Mouse (Mus musculus) midbrain, embryonic 14.5 days (tissue): ENCODE results near the gene Usf1. TPM values are rescaled to one million over a fixed set of nuclear protein-coding genes. Genes with fewer than 3 reads are reported as not detected.

Experiments
- ATAC-seq: fragments of 200-750 bp; cut with Nextera tagmentation; 2 replicates; pipeline ENCODE4 v1.8.0; 2017; ENCODE audit warnings: moderate number of reproducible peaks, moderate library complexity; ENCODE audit not compliant: low FRiP score, low TSS enrichment
- DNase-seq: peaks from one replicate; pipeline ENCODE4 v3.0.0-alpha.2; 2015
- H3K27ac ChIP-seq: fragments of 300-500 bp; sonication (generic); replicated peaks from 2 replicates; pipeline ENCODE4 v1.5.1; 2014; ENCODE audit warnings: mild to moderate bottlenecking, low read depth, low read length, moderate library complexity
- H3K27me3 ChIP-seq: fragments of 300-500 bp; sonication (generic); 2 replicates; pipeline ENCODE4 v1.6.1; 2014; ENCODE audit warnings: low read length, control low read depth, mixed read lengths; ENCODE audit not compliant: control insufficient read depth, insufficient read depth
- H3K36me3 ChIP-seq: fragments of 300-500 bp; sonication (generic); 2 replicates; pipeline ENCODE4 v1.6.1; 2014; ENCODE audit warnings: low read length, control low read depth; ENCODE audit not compliant: control insufficient read depth, insufficient read depth
- H3K4me1 ChIP-seq: fragments of 300-500 bp; sonication (generic); 2 replicates; pipeline ENCODE4 v1.6.1; 2014; ENCODE audit warnings: mild to moderate bottlenecking, antibody characterized with exemption, low read length, control low read depth; ENCODE audit not compliant: control insufficient read depth, insufficient read depth
- H3K4me2 ChIP-seq: fragments of 300-500 bp; sonication (generic); 2 replicates; pipeline ENCODE4 v1.6.1; 2014; ENCODE audit warnings: mild to moderate bottlenecking, low read length, moderate library complexity
- H3K4me3 ChIP-seq: fragments of 300-500 bp; sonication (generic); replicated peaks from 2 replicates; pipeline ENCODE4 v1.5.1; 2014; ENCODE audit warnings: low read depth, low read length
- H3K9ac ChIP-seq: fragments of 300-500 bp; sonication (generic); replicated peaks from 2 replicates; pipeline ENCODE4 v1.6.1; 2014; ENCODE audit warnings: mild to moderate bottlenecking, low read length, moderate library complexity
- H3K9me3 ChIP-seq: fragments of 300-500 bp; sonication (generic); 2 replicates; pipeline ENCODE4 v1.6.1; 2016; ENCODE audit warnings: low read length, control low read depth, mixed read lengths; ENCODE audit not compliant: control insufficient read depth
- WGBS: fragments of 180-500 bp; shearing (Covaris S2); extraction: QIAGEN DNeasy Blood & Tissue Kit; methylation state at CpG from one replicate; pipeline ENCODE4 v1.1.7; 2014; 5-methylcytosine and 5-hydroxymethylcytosine counted together
- polyA plus RNA-seq: library from polyadenylated mRNA; unstranded; fragments of >200 nt; fragmentation: Nextera tagmentation; extraction: Ambion mirVana; gene quantifications from 2 replicates; pipeline ENCODE4 v1.2.1, GENCODE M21; 2014

Usf1 gene
- 207 and 236 TPM in 2 replicates for polyA plus RNA-seq

GRCm38 (mm10) chr1:171410947-171411484 lies at the start of gene Usf1:
Usf1 (plus strand) TSS chr1:171411313.
- DNase-seq (peak; percentile 98), ATAC-seq (peak; percentile 97)
- no peaks in the 10 kb centered on the region for H3K27me3 ChIP-seq
- H3K4me1 ChIP-seq = peaks cover 16% of the 10 kb centered on the region
- under 1% methylated on average over 36 of the region's 36 CpGs for WGBS
- peak within 1 kb of the TSS; percentile 95 for H3K27ac ChIP-seq
- H3K9ac ChIP-seq = peak within 1 kb of the TSS; percentile 98
- H3K4me2 ChIP-seq = peak within 1 kb of the TSS; percentile 52
- H3K9me3 ChIP-seq = no peaks in the 10 kb centered on the region
- H3K4me3 ChIP-seq = peak within 1 kb of the TSS; percentile 99
- H3K36me3 ChIP-seq = peaks cover 15% of the 10 kb centered on the region

GRCm38 (mm10) chr1:171365934-171366333 lies 45.2 kb upstream of the Usf1 start:
- WGBS = 68% methylated on average over 7 of the region's 7 CpGs
- Histone ChIP-seq H3K36me3 (no peaks in the 10 kb centered on the region), H3K9me3 (no peaks in the 10 kb centered on the region), H3K27ac (no peak overlapping the region), H3K27me3 (no peaks in the 10 kb centered on the region), H3K4me1 (peaks cover 6% of the 10 kb centered on the region), H3K4me3 (no peak overlapping the region), H3K4me2 (no peak overlapping the region), H3K9ac (no peak overlapping the region)
- DNase-seq (no peak), ATAC-seq (no peak)

DNA sequence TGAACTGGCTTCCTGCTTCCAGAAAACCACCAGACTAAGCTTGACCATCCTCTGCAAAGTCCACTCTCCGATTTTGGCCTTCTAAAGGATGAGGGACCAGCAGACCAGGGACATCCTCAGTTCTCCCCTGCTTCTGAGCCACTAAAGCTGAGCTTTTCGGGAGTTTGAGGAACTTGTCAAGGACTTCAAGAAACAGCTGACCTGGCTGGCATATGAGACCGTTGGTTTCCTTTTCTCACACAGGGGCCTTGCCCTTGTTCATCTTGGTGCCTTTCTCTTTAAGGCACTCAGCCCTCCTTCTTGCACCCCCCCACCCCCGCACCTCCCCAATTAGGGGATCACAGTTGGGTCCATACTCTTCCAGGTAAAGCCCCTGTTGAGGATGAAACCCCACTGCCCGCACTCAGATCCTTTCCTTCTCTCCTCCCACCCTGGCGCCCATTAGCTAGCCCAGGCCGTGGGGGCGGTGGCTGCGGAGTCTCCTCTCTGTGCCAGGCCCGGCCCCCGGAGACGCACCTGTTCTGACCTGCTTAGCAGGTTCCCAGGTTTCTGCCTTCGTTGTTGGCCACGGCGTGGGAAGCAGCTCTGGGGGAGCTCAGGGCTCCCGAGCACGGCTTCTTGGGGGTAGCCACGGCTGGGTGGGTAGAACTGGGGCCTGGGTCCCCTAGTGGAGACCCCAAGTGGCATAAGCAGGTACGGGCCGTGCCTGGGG lies 41.1 kb upstream of the Usf1 start, which contains the start of gene Nectin4:
Gene Nectin4, plus strand, starts transcription at position 255 of the 712 bp plus-strand sequence.
- 45% methylated on average over 20 of the region's 20 CpGs for WGBS
- H3K4me2 ChIP-seq = no peak within 1 kb of the TSS

DNA sequence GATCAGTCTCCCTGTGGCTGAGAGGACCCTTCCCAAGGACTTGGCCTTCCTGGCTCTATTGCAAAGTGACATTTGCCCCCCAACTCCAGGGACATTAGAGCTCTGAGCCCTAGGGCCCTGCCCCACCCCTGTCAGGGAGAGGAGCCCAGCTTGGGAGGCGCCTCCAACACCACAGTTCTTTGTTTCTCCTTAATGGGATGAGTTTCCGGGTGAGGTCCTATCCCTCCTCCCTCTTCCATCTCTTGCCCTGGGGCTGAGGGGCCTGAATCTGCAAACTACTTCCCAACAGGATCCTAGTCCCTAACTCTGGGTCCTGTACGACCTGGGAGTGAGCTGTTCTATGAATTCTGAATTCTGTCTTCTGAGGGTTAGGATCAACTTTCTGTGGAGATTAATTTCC lies 38.2 kb upstream of the Usf1 start:
- DNase-seq = no peak
- WGBS = 52% methylated on average over 3 of the region's 3 CpGs
- Histone ChIP-seq H3K27ac (no peak overlapping the region), H3K36me3 (no peaks in the 10 kb centered on the region), H3K4me3 (no peak overlapping the region), H3K9me3 (no peaks in the 10 kb centered on the region), H3K9ac (no peak overlapping the region), H3K4me2 (no peak overlapping the region), H3K27me3 (no peaks in the 10 kb centered on the region), H3K4me1 (no peaks in the 10 kb centered on the region)
- ATAC-seq = no peak

More for the DNA sequence above, 41.1 kb upstream of the Usf1 start, which contains the start of gene Nectin4:
- H3K36me3 ChIP-seq = no peaks in the 10 kb centered on the region
- no peaks in the 10 kb centered on the region for H3K9me3 ChIP-seq
- no peak for ATAC-seq
- no peak within 1 kb of the TSS for H3K9ac ChIP-seq
- no peaks in the 10 kb centered on the region for H3K27me3 ChIP-seq
- H3K4me3 ChIP-seq = no peak within 1 kb of the TSS
- H3K4me1 ChIP-seq = no peaks in the 10 kb centered on the region
- H3K27ac ChIP-seq = no peak within 1 kb of the TSS
- DNase-seq = no peak

DNA sequence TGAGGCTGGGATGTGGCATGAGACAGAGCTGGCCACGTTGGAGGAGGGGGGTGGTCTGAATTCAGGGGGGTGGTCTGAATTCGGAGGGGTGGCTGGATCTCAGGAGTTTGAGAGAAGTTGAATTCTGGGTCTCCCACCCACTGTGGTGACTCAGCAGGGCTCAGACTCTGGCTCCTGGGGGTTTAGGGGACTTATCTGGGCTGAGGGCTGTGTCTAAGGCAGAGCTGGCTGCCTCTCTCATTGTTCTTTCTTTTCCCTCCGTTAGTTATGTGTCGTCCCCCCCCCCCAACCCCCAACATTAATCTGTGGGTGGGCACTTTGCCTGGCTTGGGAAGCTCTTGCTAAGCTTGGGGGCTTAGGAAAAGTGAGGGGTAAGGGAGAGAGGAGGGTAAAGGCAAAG lies 37.2 kb upstream of the Usf1 start:
- Histone ChIP-seq H3K27me3 (no peaks in the 10 kb centered on the region), H3K4me2 (no peak overlapping the region), H3K4me3 (no peak overlapping the region), H3K36me3 (no peaks in the 10 kb centered on the region), H3K9ac (no peak overlapping the region), H3K9me3 (no peaks in the 10 kb centered on the region), H3K27ac (no peak overlapping the region), H3K4me1 (no peaks in the 10 kb centered on the region)
- ATAC-seq = no peak
- 0% methylated on average over 3 of the region's 4 CpGs for WGBS
- DNase-seq = no peak

DNA sequence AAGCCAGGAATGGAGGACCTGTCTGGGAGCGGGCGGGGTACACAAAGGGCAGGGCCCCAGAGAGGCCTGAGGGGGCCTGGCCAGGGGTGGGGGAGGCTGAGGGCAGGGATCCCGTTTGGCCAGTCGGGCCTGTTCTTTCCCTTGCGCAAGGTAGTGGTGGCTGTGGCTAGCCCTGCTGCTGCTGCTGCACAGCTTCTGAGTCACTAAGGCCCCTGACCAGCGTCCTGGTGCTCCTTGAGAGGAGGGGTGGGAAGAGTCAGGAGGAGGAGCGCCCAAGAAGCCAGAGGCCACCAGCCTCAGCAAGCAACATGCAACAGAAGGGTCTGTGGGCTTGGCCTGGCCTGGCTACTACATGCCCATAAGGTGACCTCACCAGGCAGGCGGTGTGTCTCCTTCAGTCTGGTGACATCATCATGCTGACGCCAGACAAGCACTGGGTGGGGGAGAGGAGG lies 35.4 kb upstream of the Usf1 start:
- Histone ChIP-seq H3K27me3 (no peaks in the 10 kb centered on the region), H3K4me3 (no peak overlapping the region)
- WGBS = 51% methylated on average over 9 of the region's 9 CpGs

GRCm38 (mm10) chr1:171378298-171378697 lies 32.8 kb upstream of the Usf1 start:
- H3K4me1 ChIP-seq = peaks cover 7% of the 10 kb centered on the region
- WGBS = 88% methylated on average over 6 of the region's 6 CpGs
- no peaks in the 10 kb centered on the region for H3K27me3 ChIP-seq

More for the DNA sequence above, 35.4 kb upstream of the Usf1 start:
- H3K27ac ChIP-seq = no peak overlapping the region
- H3K4me1 ChIP-seq = peaks cover 7% of the 10 kb centered on the region
- no peaks in the 10 kb centered on the region for H3K9me3 ChIP-seq
- DNase-seq = no peak
- no peak for ATAC-seq
- no peaks in the 10 kb centered on the region for H3K36me3 ChIP-seq
- H3K9ac ChIP-seq = no peak overlapping the region
- no peak overlapping the region for H3K4me2 ChIP-seq

DNA sequence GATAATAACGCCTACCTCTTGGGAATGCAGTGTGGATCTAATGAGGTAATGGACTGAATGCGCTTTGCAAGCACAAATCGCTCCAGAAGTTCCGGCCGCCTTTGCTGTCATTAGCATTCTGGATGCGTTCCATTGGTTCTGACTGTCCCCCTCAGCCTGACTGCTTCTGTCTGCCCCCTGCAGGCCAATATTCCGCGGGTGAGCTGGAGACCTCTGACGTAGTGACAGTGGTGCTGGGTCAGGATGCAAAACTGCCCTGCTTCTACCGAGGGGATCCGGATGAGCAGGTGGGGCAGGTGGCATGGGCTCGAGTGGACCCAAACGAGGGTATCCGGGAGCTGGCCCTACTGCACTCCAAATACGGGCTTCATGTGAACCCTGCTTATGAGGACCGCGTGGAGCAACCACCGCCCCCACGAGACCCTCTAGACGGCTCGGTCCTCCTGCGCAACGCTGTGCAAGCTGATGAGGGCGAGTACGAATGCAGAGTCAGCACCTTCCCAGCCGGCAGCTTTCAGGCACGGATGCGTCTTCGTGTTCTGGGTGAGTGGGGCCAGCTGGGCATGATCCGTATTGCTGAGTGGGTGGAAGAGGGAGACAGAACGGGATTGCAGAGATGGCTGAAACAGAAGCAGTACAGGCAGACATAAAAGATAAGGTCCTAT lies 31.0 kb upstream of the Usf1 start:
- Histone ChIP-seq H3K4me3 (peak overlapping the region; percentile 36), H3K9me3 (no peaks in the 10 kb centered on the region), H3K27ac (no peak overlapping the region), H3K36me3 (no peaks in the 10 kb centered on the region), H3K4me2 (peak overlapping the region; percentile 58), H3K4me1 (peaks cover 7% of the 10 kb centered on the region), H3K9ac (peak overlapping the region; percentile 9; the same call in 1 of the 2 replicates), H3K27me3 (no peaks in the 10 kb centered on the region)
- DNase-seq (peak; percentile 90), ATAC-seq (peak; percentile 64; the same call in 1 of the 2 replicates)
- 3% methylated on average over 31 of the region's 31 CpGs for WGBS

More at GRCm38 (mm10) chr1:171378298-171378697, 32.8 kb upstream of the Usf1 start:
- ATAC-seq (no peak), DNase-seq (no peak)
- Histone ChIP-seq H3K9ac (no peak overlapping the region), H3K27ac (no peak overlapping the region), H3K36me3 (no peaks in the 10 kb centered on the region), H3K9me3 (no peaks in the 10 kb centered on the region), H3K4me2 (no peak overlapping the region), H3K4me3 (no peak overlapping the region)
